Mouse (Mus musculus) liver, embryonic 16.5 days (tissue): Measurements from ENCODE around the gene Cntd1. TPM values are rescaled to one million over a fixed set of nuclear protein-coding genes. Genes with fewer than 3 reads are reported as not detected.

Source experiments
- ATAC-seq: fragments of 200-750 bp; cut with Nextera tagmentation; 2 replicates; pipeline ENCODE4 v1.8.0; 2017; ENCODE audit warnings: low read depth, mild to moderate bottlenecking, moderate number of reproducible peaks, moderate library complexity
- H3K27ac ChIP-seq: fragments of 300-500 bp; sonication (generic); 2 replicates; pipeline ENCODE4 v1.5.1; 2014; ENCODE audit warnings: mild to moderate bottlenecking, low read length
- H3K27me3 ChIP-seq: fragments of 300-500 bp; sonication (generic); 2 replicates; pipeline ENCODE4 v1.6.1; 2014; ENCODE audit warnings: low read depth, low read length, mixed read lengths; ENCODE audit not compliant: control insufficient read depth, insufficient read depth
- H3K36me3 ChIP-seq: fragments of 300-500 bp; sonication (generic); 2 replicates; pipeline ENCODE4 v1.6.1; 2014; ENCODE audit warnings: mild to moderate bottlenecking; ENCODE audit not compliant: control insufficient read depth, insufficient read depth
- H3K4me1 ChIP-seq: fragments of 300-500 bp; sonication (generic); 2 replicates; pipeline ENCODE4 v1.6.1; 2014; ENCODE audit warnings: low read depth, low read length, mixed read lengths; ENCODE audit not compliant: control insufficient read depth
- H3K4me2 ChIP-seq: fragments of 300-500 bp; sonication (generic); 2 replicates; pipeline ENCODE4 v1.6.1; 2014; ENCODE audit warnings: low read depth, low read length, mixed read lengths
- H3K4me3 ChIP-seq: fragments of 300-500 bp; sonication (generic); 2 replicates; pipeline ENCODE4 v1.5.1; 2014; ENCODE audit warnings: low read depth, mild to moderate bottlenecking, low read length
- H3K9ac ChIP-seq: fragments of 300-500 bp; sonication (generic); 2 replicates; pipeline ENCODE4 v1.6.1; 2014; ENCODE audit warnings: low read depth, low read length
- H3K9me3 ChIP-seq: fragments of 300-500 bp; sonication (generic); replicated peaks from 2 replicates; pipeline ENCODE4 v1.6.1; 2016; ENCODE audit warnings: low read length; ENCODE audit not compliant: control insufficient read depth
- WGBS: fragments of 180-500 bp; shearing (Covaris S2); extraction: QIAGEN DNeasy Blood & Tissue Kit; methylation state at CpG from one replicate; pipeline ENCODE4 v1.1.7; 2014; ENCODE audit not compliant: insufficient replicate concordance; 5-methylcytosine and 5-hydroxymethylcytosine counted together
- polyA plus RNA-seq: library from polyadenylated mRNA; unstranded; fragments of >200 nt; fragmentation: Nextera tagmentation; extraction: Ambion mirVana; gene quantifications from 2 replicates; pipeline ENCODE4 v1.2.1, GENCODE M21; 2015

Gene Cntd1
- polyA plus RNA-seq, 1 experiment from 2014 or later, result 0.70 TPM

DNA sequence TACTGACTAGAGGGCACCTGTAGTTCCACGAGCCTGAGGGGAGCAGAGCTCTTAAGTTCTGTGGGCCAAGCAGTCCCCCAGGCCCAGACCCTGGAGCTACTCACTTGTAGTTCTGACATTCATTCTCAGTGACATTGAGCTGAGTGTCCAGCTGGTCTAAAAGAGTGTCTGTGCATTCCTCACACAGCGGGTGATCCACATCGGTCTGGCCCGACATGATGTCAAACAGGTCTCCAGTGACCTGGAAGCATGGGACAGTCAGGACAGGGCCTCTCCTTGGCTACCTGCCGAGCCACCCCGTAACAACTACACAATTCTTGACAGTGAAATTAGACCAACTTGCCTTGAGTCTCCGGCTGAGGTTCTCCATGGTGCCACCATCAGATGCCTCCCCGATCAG is 16.4 kb downstream of the Cntd1 start:
- Histone ChIP-seq H3K4me2 (no peak overlapping the region), H3K36me3 (peaks cover 61% of the 10 kb centered on the region), H3K27me3 (no peaks in the 10 kb centered on the region), H3K4me3 (no peak overlapping the region), H3K4me1 (peaks cover under 1% of the 10 kb centered on the region; the same call in 1 of the 2 replicates), H3K27ac (no peak overlapping the region), H3K9me3 (no peaks in the 10 kb centered on the region), H3K9ac (no peak overlapping the region)
- no peak for ATAC-seq
- 94% methylated on average over 8 of the region's 8 CpGs for WGBS

DNA sequence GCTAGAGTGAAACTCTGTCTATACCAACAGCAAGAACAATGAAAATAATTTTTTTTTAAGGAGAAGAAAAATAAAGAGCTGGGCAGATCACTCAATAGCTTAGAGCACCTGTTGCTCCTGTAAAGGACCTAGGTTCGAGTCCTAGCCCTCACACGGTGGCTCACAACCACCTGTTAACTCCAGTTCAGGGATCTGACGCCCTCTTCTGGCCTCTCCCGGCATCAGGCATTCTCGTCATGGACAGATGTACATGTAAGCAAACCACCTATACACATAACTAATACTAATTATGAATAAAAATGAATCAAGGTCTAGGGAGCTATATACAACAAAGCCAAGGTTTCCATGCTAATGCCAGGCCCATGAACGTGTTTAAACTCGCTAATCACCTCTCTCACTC is 22.1 kb downstream of the Cntd1 start:
- H3K36me3 ChIP-seq, result peaks cover 13% of the 10 kb centered on the region
- WGBS, result 49% methylated on average over 7 of the region's 7 CpGs
- peak overlapping the region; percentile 71 for H3K4me2 ChIP-seq
- peaks cover 15% of the 10 kb centered on the region for H3K4me1 ChIP-seq
- H3K27me3 ChIP-seq, result no peaks in the 10 kb centered on the region
- no peak for ATAC-seq
- H3K9ac ChIP-seq, result peak overlapping the region; percentile 87
- peak overlapping the region; percentile 85 for H3K4me3 ChIP-seq
- H3K9me3 ChIP-seq, result no peaks in the 10 kb centered on the region
- H3K27ac ChIP-seq, result peak overlapping the region; percentile 79

GRCm38 (mm10) chr11:101301299-101302003 is 22.6 kb downstream of the Cntd1 start:
- Histone ChIP-seq H3K27ac (peak overlapping the region; percentile 79), H3K36me3 (peaks cover 11% of the 10 kb centered on the region), H3K27me3 (no peaks in the 10 kb centered on the region), H3K9ac (peak overlapping the region; percentile 87), H3K4me3 (peak overlapping the region; percentile 85), H3K4me1 (peaks cover 15% of the 10 kb centered on the region), H3K9me3 (no peaks in the 10 kb centered on the region), H3K4me2 (peak overlapping the region; percentile 71)
- peak; percentile 48 for ATAC-seq
- 7% methylated on average over 26 of the region's 26 CpGs for WGBS

- Histone ChIP-seq H3K9me3 (no peaks in the 10 kb centered on the region), H3K4me1 (peaks cover 15% of the 10 kb centered on the region), H3K36me3 (peaks cover 11% of the 10 kb centered on the region), H3K27me3 (no peaks in the 10 kb centered on the region), H3K27ac (peak within 1 kb of the TSS; percentile 79), H3K9ac (peak within 1 kb of the TSS; percentile 87), H3K4me2 (peak within 1 kb of the TSS; percentile 71), H3K4me3 (peak within 1 kb of the TSS; percentile 85)
- peak; percentile 96 for ATAC-seq
- 6% methylated on average over 39 of the region's 39 CpGs for WGBS
Measured at GRCm38 (mm10) chr11:101302004-101302798, 23.4 kb downstream of the Cntd1 start, which contains the start of gene Becn1. TSS of gene Becn1 (minus strand) at chr11:101302286.

DNA sequence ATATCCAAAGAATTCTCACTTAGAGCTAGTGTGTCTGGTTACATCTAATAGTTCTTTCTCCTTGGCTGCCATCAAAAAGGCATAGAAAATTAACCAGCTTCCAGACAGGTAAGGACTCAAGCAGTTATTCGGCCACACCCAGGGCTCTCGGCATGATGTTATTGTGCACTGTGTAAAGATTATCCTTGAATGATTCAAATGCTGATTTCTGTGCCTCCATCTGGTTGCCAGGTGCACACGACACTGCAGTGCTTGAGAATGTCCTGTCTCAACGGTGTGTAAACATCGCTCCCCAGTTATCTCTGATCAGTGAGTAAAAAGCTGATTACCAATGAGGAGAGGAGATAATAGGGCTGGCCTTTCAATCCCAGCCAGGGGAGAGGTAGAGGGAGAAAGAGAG is 28.9 kb downstream of the Cntd1 start:
- Histone ChIP-seq H3K4me2 (no peak overlapping the region), H3K9ac (no peak overlapping the region), H3K9me3 (no peaks in the 10 kb centered on the region), H3K4me1 (no peaks in the 10 kb centered on the region; the same call in 1 of the 2 replicates), H3K27me3 (no peaks in the 10 kb centered on the region), H3K36me3 (no peaks in the 10 kb centered on the region), H3K4me3 (no peak overlapping the region), H3K27ac (no peak overlapping the region)
- WGBS, result 30% methylated on average over 5 of the region's 5 CpGs
- no peak for ATAC-seq

DNA sequence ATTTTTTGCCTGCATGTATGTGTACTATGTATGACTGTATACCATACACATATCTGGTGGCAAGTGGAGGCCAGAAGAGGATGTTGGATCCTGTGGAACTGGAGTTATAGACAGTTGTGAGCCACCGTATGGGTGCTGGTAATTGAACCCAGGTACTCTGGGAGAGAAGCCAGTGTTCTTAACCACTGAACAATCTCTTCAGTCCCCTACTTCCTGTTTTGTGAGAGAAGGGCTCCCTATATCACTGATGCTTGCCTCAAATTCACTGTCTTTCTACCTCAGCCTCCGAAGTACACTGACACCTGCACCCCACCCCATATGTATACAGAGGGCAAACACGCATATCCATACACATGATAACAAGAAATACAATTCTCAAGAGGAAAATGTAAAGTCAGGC is 32.3 kb downstream of the Cntd1 start:
- no peak overlapping the region for H3K4me3 ChIP-seq
- no peaks in the 10 kb centered on the region for H3K36me3 ChIP-seq
- H3K9ac ChIP-seq, result no peak overlapping the region
- H3K27me3 ChIP-seq, result no peaks in the 10 kb centered on the region
- WGBS, result 70% methylated on average over 3 of the region's 3 CpGs
- no peak overlapping the region for H3K4me2 ChIP-seq
- no peak overlapping the region for H3K27ac ChIP-seq
- ATAC-seq, result no peak
- peaks cover 15% of the 10 kb centered on the region for H3K4me1 ChIP-seq
- H3K9me3 ChIP-seq, result no peaks in the 10 kb centered on the region

DNA sequence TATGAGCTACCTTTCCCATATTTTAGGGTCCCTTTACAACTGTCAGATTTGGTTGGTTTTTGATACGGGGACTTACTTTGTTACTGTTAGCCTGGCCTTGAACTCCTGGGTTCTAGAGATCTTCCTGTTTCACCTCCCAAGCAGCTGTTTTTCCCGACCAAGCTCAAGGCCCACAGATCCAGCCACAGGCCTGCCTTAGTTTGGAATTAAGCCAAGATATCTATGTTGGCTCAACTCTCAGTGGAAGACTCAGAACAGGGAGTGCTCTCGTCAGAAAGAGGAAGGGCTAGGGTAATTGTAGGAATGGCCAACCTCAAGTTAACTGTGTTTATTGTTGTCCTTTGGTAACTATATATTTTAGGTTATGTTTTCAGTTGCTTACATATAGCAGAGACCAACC is 33.3 kb downstream of the Cntd1 start:
- WGBS, result 56% methylated on average over 3 of the region's 3 CpGs
- Histone ChIP-seq H3K36me3 (no peaks in the 10 kb centered on the region), H3K9me3 (no peaks in the 10 kb centered on the region), H3K4me3 (no peak overlapping the region), H3K4me2 (no peak overlapping the region), H3K9ac (no peak overlapping the region), H3K4me1 (peaks cover 15% of the 10 kb centered on the region), H3K27me3 (no peaks in the 10 kb centered on the region), H3K27ac (no peak overlapping the region)
- no peak for ATAC-seq

GRCm38 (mm10) chr11:101314567-101314966 is 35.8 kb downstream of the Cntd1 start:
- 0 out of 2 replicates have a peak overlapping the region, but pooled peaks have one; percentile 85 for H3K4me2 ChIP-seq
- no peaks in the 10 kb centered on the region for H3K27me3 ChIP-seq
- no peaks in the 10 kb centered on the region for H3K9me3 ChIP-seq
- no peak overlapping the region for H3K4me3 ChIP-seq
- H3K36me3 ChIP-seq, result peaks cover 15% of the 10 kb centered on the region
- WGBS, result 93% methylated on average over 1 of the region's 1 CpGs
- no peak for ATAC-seq
- peaks cover 24% of the 10 kb centered on the region for H3K4me1 ChIP-seq
- peak overlapping the region; percentile 99 for H3K27ac ChIP-seq
- no peak overlapping the region for H3K9ac ChIP-seq
